Mouse (Mus musculus) ES-Bruce4 (cell line): ENCODE measurements around the gene Nanos3. TPM values are rescaled to one million over a fixed set of nuclear protein-coding genes. Genes with fewer than 3 reads are reported as not detected.

Experiments
- H3K27ac ChIP-seq: 2 replicates; pipeline ENCODE4 v1.5.1; 2012; ENCODE audit warnings: low read length, inconsistent platforms; ENCODE audit not compliant: insufficient read depth
- H3K27me3 ChIP-seq: 2 replicates; pipeline ENCODE4 v1.6.1; 2012; ENCODE audit warnings: mild to moderate bottlenecking, low read length, inconsistent platforms; ENCODE audit not compliant: control insufficient read depth, poor library complexity, insufficient read depth, severe bottlenecking
- H3K36me3 ChIP-seq: 2 replicates; pipeline ENCODE4 v1.6.1; 2012; ENCODE audit warnings: inconsistent platforms, mild to moderate bottlenecking, low read length, moderate library complexity; ENCODE audit not compliant: control insufficient read depth, poor library complexity, insufficient read depth, severe bottlenecking
- H3K4me1 ChIP-seq: one replicate; pipeline ENCODE4 v1.8.1; 2011; ENCODE audit warnings: low read length; ENCODE audit not compliant: control insufficient read depth, insufficient read depth
- H3K4me3 ChIP-seq: 2 replicates; pipeline ENCODE4 v1.5.1; 2011; ENCODE audit warnings: low read depth, mild to moderate bottlenecking, low read length
- H3K9ac ChIP-seq: 2 replicates; pipeline ENCODE4 v1.6.1; 2012; ENCODE audit warnings: low read depth, mild to moderate bottlenecking, inconsistent platforms; ENCODE audit not compliant: poor library complexity, severe bottlenecking
- H3K9me3 ChIP-seq: replicated peaks from 2 replicates; pipeline ENCODE4 v1.6.1; 2012; ENCODE audit warnings: mild to moderate bottlenecking, low read length, inconsistent platforms; ENCODE audit not compliant: control insufficient read depth, poor library complexity, insufficient read depth, severe bottlenecking
- CTCF ChIP-seq: IDR thresholded peaks from one replicate; pipeline ENCODE4 v1.8.1; 2011; ENCODE audit warnings: low read depth, low read length
- EP300 ChIP-seq: IDR thresholded peaks from 2 replicates; pipeline ENCODE4 v1.6.1; 2011; ENCODE audit warnings: low read depth, low read length; ENCODE audit not compliant: insufficient read depth
- POLR2A ChIP-seq: IDR thresholded peaks from one replicate; pipeline ENCODE4 v1.8.1; 2011; ENCODE audit warnings: low read length; ENCODE audit not compliant: insufficient read depth
- polyA plus RNA-seq: library from polyadenylated mRNA; stranded (reverse); fragments of >200 nt; gene quantifications from 2 replicates; pipeline ENCODE4 v1.2.4, GENCODE M21; 2011; ENCODE audit warnings: low read depth; ENCODE audit not compliant: missing spikeins, insufficient read depth, insufficient read length

Nanos3 gene
- polyA plus RNA-seq, 1 experiment = 3.0 TPM

GRCm38 (mm10) chr8:84199348-84200125 lies 14.5 kb upstream of the Nanos3 start:
- Histone ChIP-seq H3K27me3 (no peaks in the 10 kb centered on the region), H3K27ac (0 out of 2 replicates have a peak overlapping the region, but pooled peaks have one; percentile 5), H3K9me3 (no peaks in the 10 kb centered on the region), H3K36me3 (no peaks in the 10 kb centered on the region), H3K4me3 (no peak overlapping the region), H3K9ac (peak overlapping the region; percentile 96; the same call in 1 of the 2 replicates), H3K4me1 (no peaks in the 10 kb centered on the region)
- TF ChIP-seq EP300 (no peak), CTCF (no peak), POLR2A (no peak)

GRCm38 (mm10) chr8:84198871-84199270 lies 13.9 kb upstream of the Nanos3 start:
- H3K9ac ChIP-seq = no peak overlapping the region

DNA sequence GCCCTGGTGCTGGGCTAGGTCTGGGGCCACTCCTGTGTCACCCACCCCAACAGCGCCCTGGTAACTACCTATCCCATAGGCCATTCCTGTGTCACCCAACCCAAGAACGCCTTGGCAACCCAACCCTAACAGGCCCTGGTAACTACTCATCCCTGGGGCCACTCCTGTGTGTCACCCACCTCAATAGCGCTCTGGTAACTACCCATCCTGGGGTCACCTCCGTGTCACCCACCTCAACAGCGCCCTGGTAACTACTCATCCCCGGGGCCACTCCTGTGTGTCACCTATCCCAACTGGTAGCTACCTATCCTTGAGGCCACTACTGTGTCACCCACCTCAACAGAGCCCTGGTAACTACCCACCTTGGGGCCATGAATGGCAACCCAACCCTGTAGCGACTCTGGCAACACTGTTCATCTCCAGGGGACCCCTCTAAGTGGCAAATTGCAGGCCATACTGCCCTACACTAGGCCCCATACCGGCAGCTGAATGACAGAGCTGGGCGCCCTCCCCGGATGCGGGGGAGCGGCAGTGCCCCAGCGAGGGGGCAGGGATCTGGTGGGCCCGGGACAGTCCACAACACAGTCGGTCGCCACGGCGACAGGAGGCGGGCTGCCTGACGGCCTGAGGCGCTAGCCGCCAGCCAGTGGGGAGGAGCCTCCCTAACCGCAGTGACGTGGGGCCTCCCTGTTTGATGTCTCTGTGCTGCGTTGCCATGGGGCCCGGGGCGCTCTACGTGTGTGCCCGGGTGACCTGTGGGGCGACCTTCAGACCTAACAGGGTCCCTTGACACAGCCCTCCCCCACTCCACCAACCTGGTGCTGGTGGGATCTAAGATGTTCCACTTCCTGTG lies 13.1 kb upstream of the Nanos3 start:
- peaks cover 2% of the 10 kb centered on the region for H3K4me1 ChIP-seq

More at GRCm38 (mm10) chr8:84198871-84199270, 13.9 kb upstream of the Nanos3 start:
- Histone ChIP-seq H3K27ac (peak overlapping the region; percentile 10; the same call in 1 of the 2 replicates), H3K9me3 (no peaks in the 10 kb centered on the region), H3K27me3 (no peaks in the 10 kb centered on the region), H3K4me1 (peaks cover 2% of the 10 kb centered on the region), H3K36me3 (no peaks in the 10 kb centered on the region), H3K4me3 (no peak overlapping the region)
- TF ChIP-seq EP300 (no peak), POLR2A (no peak), CTCF (no peak)

GRCm38 (mm10) chr8:84197141-84197921 lies 12.3 kb upstream of the Nanos3 start:
- Histone ChIP-seq H3K27me3 (no peaks in the 10 kb centered on the region), H3K9me3 (no peaks in the 10 kb centered on the region), H3K4me3 (peak overlapping the region; percentile 65), H3K4me1 (peaks cover 2% of the 10 kb centered on the region), H3K36me3 (no peaks in the 10 kb centered on the region), H3K27ac (peak overlapping the region; percentile 70), H3K9ac (peak overlapping the region; percentile 47)
- 0 out of 2 replicates have a peak, but pooled peaks have one; percentile 6 for TF ChIP-seq EP300
- no peak for TF ChIP-seq CTCF

More for the DNA sequence above, 13.1 kb upstream of the Nanos3 start:
- Histone ChIP-seq H3K4me3 (peak overlapping the region; percentile 65), H3K27me3 (no peaks in the 10 kb centered on the region), H3K9me3 (no peaks in the 10 kb centered on the region), H3K27ac (peak overlapping the region; percentile 66), H3K9ac (peak overlapping the region; percentile 47), H3K36me3 (no peaks in the 10 kb centered on the region)
- TF ChIP-seq POLR2A (no peak), EP300 (0 out of 2 replicates have a peak, but pooled peaks have one; percentile 65)

DNA sequence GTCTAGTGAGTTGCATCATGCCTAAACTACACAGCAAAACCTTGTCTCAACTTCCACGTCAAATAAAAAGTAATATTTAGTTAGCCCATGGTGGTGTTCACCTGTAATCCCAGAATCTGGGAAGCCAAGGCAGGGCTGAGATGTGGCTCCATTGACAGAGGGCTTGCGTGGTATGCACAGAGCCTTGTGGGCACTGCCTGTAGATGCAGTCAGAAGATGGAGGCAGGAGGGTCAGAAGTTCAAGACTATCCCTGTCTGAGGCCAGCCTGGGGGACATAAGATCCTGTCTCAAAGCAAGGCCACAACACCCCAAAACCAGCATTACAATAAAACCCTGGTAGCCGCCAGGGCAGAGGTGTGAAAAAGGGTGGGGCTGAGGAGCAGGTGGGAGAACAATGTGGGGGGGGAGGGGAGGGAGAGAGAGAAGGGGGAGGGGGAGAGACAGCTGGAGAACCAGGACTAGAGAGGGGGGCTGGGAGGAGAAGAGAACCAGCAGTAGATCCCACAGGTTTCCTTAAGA lies 9.3 kb upstream of the Nanos3 start:
- peaks cover 2% of the 10 kb centered on the region for H3K4me1 ChIP-seq
- H3K27me3 ChIP-seq = no peaks in the 10 kb centered on the region
- no peaks in the 10 kb centered on the region for H3K36me3 ChIP-seq
- H3K4me3 ChIP-seq = no peak overlapping the region
- peak overlapping the region; percentile 12; the same call in 1 of the 2 replicates for H3K9ac ChIP-seq
- peak overlapping the region; percentile 95 for H3K27ac ChIP-seq
- TF ChIP-seq CTCF = no peak
- TF ChIP-seq POLR2A = no peak
- peak; percentile 96 for TF ChIP-seq EP300
- H3K9me3 ChIP-seq = no peaks in the 10 kb centered on the region
